Mouse (Mus musculus) ovary, adult 18-20 months (tissue): ENCODE measurements around the gene Fibcd1.
A peak's percentile ranks its signal among the peaks of the same experiment; 100 is the strongest.

Source experiments
- DNase-seq: peaks from one replicate; pipeline ENCODE4 v3.0.0; 2022; ENCODE audit warnings: low spot score, mixed read lengths

Fibcd1 gene

DNA sequence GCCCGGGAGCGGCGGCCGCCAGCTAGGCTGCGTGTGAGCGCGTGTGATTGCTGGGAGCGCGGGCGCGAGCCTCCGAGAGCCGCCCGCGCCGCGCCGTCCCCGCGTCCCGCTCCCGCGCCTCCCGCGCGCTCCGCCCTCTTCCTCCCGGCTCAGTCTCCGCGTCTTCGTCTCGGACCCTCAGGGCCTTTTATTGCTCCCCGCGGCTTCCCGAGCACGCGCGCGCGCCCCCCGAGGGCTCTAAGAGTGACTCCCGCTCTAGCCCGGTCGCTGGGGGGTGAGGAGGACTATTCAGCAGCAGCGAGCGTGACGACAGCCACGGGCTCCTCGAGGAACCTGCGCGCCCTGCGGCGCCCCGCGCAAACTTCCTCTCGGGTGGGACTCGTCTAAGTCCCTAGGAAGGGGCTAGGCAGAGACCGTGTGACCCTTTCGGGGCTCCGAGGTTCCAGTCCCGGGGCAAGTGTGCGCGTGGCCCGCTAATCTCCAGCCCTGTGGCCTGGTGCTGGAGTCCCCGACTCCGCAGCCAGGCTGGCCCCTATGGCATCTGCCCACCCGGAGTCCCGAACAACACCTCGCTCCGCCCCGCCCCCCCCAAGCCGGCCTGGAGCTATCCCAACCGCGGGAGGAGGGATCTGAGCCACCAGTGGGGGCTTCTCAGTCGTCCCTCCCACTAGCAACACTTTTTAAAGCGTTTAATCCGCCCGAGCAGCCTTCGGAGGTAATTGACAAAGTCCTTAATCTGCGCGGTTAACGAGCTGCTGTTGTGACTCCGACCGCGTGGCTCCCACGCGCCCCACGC is at the start of gene Fibcd1:
Fibcd1 (minus strand) TSS at position 110 of the 796 bp plus-strand sequence.
- no peak for DNase-seq

DNA sequence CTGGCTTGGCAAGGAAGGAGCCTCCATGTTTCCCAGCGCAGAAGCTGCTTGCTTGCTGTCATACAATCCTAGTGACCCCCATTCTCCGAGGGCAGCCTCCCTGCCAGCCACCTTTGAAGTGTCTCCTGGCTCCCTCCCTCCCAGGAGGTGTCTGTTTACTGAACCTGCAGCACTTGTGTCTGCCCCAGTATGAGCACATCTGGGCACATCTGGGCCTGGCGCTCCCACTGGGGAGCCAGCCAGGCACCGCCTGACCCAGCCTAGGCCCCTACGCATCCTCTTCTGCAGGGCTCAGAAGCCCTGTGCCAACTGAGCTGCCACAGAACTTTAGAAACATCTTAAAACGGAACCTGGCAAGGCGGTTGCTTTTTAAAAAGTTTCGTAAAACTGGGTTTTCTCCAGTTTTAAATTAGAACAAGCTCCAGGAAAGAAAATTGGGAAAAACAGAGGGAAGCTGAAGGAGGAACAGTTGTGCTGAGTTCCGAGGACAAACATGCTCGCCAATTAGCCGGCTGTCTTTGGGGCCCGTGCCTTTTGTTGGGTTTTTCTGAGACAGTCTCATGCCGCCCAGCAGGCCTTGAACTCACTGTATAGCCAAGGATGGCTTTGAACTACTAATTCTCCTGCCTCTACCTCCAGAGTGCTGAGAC is 48.5 kb upstream of the Fibcd1 start:
- no peak for DNase-seq

- no peak for DNase-seq
Measured at GRCm38 (mm10) chr2:31893110-31893669, 47.4 kb upstream of the Fibcd1 start.

DNA sequence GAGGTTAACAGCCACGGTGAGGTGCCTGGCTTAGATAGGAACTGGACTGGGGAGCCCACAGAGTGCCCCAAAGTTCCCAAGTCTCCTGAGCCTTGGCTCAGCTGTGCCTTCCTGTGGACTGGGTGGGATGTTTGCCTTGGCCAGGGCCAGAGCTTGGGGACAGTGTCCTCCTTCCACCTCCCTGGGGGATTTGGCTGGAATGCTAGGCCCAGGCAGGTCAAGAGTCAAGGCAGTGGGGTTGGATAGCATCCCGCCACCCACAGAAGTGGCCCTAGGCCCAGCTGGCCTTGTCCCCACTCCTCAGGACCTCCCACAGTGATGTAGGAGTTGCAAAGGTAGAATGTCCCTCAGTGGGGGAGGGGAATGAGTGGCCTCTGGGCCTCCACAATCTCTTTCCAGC is 45.4 kb upstream of the Fibcd1 start:
- no peak for DNase-seq

GRCm38 (mm10) chr2:31888871-31889270 is 43.1 kb upstream of the Fibcd1 start:
- DNase-seq, result peak; percentile 51

DNA sequence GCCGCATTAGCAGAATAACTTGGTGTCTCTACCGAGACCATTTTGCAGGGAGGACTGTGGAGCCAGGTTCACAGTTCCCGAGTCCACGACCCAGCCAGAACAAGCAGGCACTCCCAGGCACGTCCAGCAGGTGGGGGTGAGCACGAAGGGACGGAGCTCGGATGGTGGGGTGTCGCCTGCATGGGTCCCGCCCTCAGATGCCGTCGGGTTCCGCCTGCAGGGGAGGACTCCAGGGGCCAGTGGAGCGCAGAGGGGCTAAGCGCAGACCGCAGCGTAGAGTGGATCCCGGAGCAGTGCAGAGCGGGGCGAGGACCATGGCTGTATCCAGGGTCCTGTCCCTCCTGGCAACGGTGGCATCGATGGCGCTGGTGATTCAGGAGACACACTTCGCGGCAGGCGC is 41.2 kb upstream of the Fibcd1 start, which contains the start of gene Lamc3:
Lamc3 (plus strand) TSS at position 262 of the 400 bp plus-strand sequence.
- DNase-seq, result peak; percentile 33

DNA sequence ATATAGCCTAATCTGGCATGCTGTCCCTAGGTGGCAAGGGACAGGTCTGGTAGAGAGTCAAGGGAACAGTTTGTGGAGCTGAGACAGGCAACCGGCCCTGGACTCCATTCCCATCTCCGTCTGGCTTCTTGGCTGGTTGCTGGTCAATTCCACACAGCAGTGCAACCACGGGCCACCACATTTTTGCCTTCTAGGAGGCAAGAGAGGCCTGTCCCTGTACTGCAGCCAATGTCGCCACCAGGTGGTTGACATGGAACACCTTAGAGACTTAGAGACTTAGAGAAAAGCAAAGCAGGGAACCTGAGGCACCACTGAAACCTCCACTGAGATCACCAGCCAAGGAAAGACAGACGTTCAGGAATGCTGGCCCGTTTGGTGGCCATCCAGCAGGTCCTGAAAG is 39.0 kb upstream of the Fibcd1 start:
- no peak for DNase-seq

DNA sequence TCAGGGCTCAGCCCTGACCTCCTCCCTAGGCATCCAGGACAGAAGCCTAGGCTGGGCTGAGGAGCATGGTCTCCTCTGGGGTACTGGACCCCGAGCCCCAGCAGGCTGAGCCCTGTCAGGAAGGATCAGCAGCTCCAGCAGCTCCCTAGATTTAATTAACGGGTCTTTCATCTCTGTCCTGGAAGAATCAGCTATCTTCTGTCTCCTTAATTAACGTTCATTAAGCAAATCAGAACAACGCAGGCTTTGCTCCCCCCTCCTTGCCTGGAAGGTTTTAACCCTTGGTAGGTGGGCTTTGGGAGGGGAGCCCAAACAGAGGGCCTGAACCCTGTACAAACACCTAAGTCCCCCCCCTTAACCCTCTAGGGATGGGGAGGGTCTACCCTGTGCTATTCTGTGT is 37.3 kb upstream of the Fibcd1 start:
- no peak for DNase-seq

DNA sequence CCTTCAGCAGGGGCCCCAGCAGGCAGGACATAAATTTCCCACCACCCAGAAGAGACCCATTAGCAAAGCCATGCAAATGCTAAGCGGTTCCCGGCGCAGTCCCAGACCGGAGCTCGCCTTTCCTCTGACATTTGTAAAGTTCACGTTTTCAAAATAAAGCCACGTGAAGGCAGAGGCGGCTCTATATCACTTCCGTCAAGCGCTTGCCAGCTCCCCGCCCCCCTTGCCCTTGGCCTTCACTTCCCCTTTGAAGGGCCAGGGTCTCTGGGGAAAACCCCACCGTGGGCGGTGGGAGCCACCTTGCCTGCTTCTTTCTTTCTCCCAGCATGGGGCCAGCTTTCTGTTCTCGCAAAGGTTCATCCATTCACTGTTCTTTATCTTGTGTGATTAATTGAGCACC is 35.1 kb upstream of the Fibcd1 start:
- no peak for DNase-seq

DNA sequence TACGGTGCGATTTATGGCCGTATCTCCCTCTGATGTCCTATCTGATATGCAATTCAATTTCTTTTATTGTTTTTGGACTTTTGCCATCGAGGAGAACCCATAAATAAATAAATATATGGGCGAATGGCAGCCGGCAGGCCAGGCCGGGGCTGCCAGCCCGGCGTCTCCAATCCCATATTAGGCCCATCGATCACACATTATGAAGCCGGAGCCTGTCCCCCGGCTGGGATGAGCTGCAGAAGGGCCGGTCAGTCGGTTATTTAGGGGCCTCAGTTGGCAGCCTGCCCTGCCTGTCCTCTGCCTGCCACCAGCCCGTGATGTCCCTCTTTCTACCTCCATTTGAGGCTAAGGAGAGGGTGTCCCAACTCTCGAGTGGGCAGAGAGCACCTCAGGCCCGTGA is 32.8 kb upstream of the Fibcd1 start:
- DNase-seq, result no peak

- DNase-seq, result no peak
Measured at GRCm38 (mm10) chr2:31876446-31876845, 30.6 kb upstream of the Fibcd1 start.

- DNase-seq, result no peak
Measured at GRCm38 (mm10) chr2:31874290-31874855, 28.6 kb upstream of the Fibcd1 start.

GRCm38 (mm10) chr2:31870683-31871082 is 24.9 kb upstream of the Fibcd1 start:
- no peak for DNase-seq

DNA sequence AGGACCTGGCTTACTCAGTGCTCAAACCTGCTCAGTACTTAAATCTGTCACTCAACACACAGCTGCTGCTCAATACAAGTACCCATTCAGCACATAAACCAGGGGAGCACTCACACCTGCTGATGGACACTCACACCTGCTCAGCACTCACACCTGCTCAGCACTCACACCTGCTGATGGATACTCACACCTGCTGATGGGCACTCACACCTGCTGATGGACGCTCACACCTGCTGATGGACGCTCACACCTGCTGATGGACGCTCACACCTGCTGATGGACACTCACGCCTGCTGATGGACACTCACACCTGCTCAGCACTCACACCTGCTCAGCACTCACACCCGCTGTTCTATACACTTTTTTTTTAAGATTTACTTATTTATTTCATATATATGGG is 23.9 kb upstream of the Fibcd1 start:
- no peak for DNase-seq

DNA sequence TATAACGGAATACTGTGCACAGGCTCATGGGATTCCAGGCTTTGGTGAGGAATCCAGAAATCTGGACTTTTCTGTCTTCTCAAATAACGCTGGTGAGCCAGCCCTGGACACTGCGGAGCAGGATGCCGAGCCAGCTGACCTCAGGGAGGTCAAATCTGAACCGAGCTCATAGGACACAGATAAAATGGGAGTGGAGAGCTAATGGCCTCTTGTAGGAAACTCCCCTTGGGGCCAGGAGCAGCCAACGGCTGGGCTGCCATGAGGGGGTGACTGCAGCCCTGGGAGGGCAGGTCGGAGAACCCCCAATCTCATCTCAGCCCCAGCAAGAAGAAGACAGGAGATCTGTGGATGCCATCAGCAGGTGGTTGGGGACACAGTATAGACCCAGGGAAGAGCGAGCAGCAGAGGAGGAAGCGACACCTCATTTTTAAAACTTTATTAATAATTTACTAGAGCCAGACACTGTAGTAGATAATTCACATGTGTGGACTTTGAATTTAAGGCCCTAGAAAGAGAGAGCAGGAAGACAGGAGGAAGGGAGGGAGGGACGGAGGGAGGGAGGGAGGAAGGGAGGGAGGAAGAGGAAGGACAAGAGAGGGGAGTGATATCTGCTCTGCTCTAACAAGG is 22.8 kb upstream of the Fibcd1 start:
- no peak for DNase-seq

DNA sequence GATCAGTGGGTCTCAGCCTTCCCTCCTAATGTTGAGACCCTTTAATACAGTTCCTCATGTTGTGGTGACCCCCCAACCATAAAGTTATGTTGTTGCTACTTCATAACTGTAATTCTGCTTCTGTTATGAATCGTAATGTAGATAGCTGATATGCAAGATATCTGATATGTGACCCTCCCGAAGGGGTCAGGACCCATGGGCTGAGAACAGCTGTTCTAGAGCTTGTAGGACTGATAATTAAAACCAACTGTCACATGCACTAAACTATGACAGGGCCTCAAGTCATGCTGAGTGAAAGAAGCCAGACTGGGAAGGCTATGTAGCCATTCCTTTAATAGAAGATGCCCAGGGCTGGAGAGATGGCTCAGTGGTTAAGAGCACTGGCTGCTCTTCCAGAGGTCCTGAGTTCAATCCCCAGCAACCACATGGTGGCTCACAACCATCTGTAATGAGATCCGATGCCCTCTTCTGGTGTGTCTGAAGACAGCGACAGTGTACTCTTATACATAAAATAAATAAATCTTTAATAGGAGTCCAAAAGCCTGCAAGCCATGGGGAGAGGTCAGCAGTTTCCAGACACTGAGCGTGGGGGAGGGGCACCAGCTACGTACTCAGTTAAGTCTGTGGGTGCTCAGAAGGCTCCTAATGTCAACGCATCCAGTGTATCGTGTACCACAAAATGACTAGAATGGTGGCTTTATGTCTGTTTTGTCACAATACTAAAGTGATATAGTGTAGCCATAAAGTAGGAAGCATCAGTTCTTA is 22.1 kb upstream of the Fibcd1 start:
- DNase-seq, result no peak

GRCm38 (mm10) chr2:31865794-31866193 is 20.0 kb upstream of the Fibcd1 start:
- DNase-seq, result no peak

DNA sequence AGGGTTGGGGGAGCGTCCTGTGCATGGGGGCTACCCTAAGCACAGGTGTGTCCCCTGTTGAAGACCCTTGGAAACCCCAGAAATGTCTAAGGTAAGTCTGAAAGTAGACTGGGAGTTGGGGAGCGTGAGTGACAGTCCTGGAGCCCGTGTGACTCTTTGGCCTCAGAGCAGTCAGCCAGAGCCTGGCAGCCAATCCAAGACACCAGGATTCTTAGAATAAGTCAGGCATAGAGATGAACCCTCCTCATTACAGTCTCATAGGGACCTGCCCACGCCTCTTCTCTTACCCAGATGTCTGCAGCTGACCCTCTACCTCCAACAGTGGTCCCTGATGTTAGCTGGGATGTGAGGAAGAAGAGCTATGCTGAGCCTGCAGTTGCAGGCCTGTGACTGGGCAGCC is 19.5 kb upstream of the Fibcd1 start:
- no peak for DNase-seq

- no peak for DNase-seq
Measured at GRCm38 (mm10) chr2:31864891-31865290, 19.1 kb upstream of the Fibcd1 start.

GRCm38 (mm10) chr2:31863766-31864165 is 18.0 kb upstream of the Fibcd1 start:
- DNase-seq, result no peak

DNA sequence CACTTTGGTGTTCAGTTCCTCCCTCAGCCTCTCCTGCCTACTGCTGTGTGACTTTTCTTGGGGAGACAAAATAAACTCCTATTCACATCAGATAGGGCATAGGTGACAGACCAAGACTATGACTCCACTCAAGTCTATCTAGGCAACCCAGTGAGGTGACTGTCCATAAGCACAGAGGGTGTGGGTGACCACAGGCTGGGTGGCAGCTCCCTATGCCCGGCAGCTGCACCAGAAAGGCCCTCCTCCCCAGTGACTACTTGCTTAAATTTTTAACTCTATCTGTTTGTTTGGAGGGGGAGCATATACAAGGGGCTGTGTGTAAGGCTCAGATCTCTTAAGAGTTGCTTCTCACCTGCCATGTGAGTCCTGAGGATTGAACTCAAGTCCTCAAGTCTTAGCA is 17.1 kb upstream of the Fibcd1 start:
- DNase-seq, result no peak

DNA sequence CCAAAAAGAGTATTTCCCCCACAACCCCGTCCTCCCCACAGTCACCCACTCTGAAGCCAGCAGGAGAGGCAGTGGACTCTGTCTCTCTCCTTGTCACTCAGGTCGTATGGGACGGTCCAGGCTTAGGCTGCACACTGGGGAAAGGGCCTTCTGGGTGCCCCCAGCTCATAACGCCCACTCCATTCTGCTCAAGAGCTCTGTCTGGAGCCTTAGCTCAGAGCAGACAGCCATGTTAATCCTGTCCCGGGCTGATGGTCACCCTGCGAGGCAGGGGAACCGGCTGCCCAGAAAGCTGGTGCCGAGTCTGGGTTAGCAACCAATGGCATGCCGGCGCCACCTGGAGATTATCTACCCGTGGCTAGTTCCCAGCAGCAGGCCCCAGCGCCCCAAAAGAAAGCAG is 12.7 kb upstream of the Fibcd1 start:
- DNase-seq, result no peak
